In the genomic region with DNA sequence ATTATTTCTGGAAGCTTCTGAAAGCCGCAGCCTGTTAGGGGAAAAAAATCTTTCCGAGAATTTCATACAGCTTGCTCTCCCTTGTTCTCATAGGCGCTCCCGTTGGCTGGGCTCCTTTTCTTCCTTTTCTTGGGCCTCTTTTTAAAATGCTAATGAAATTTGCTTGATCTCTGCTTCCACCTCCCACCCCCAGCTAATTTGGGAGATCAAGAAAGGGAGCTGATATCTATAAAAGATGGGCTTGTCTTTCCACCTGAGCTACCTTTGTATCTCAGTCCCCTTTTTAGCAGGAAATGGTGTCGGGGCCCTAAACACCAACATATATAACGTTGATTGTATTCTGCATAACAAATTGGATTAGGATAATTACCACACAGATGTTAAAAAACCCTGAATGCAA, we compare ENCODE assay signal across 8 mouse cellular contexts.
DNase-seq lines count a peak whose midpoint lies in the region; ATAC-seq lines count a peak whose summit lies in the region.

No protein-coding gene starts in this region.

- peak overlapping the region; percentile 37; the same call in 1 of the 2 replicates for H3K27ac ChIP-seq in lung, embryonic 16.5 days (ENCODE audit: low read length)
- H3K27ac ChIP-seq in forebrain, embryonic 14.5 days (ENCODE audit: low read depth, low read length): peak overlapping the region; percentile 86
- H3K27ac ChIP-seq in liver, embryonic 12.5 days: no peak overlapping the region
- H3K27ac ChIP-seq in stomach, embryonic 15.5 days: no peak overlapping the region

- H3K9me3 ChIP-seq in lung, embryonic 16.5 days (ENCODE audit: control insufficient read depth, low read length): no peaks in the 10 kb centered on the region
- H3K9me3 ChIP-seq in forebrain, embryonic 14.5 days (replicated peaks; ENCODE audit: control insufficient read depth, low read length): no peaks in the 10 kb centered on the region
- no peaks in the 10 kb centered on the region for H3K9me3 ChIP-seq in liver, embryonic 12.5 days (replicated peaks)
- no peaks in the 10 kb centered on the region for H3K9me3 ChIP-seq in stomach, embryonic 15.5 days

- H3K27me3 ChIP-seq in lung, embryonic 16.5 days (ENCODE audit: control insufficient read depth, insufficient read depth, low read depth, low read length): no peaks in the 10 kb centered on the region
- H3K27me3 ChIP-seq in forebrain, embryonic 14.5 days (replicated peaks; ENCODE audit: control insufficient read depth, insufficient read depth, low read length): no peaks in the 10 kb centered on the region
- peaks cover 10% of the 10 kb centered on the region for H3K27me3 ChIP-seq in liver, embryonic 12.5 days (replicated peaks)
- H3K27me3 ChIP-seq in stomach, embryonic 15.5 days (replicated peaks): no peaks in the 10 kb centered on the region

- H3K36me3 ChIP-seq in lung, embryonic 16.5 days (ENCODE audit: control insufficient read depth, insufficient read depth, low read length): no peaks in the 10 kb centered on the region
- H3K36me3 ChIP-seq in forebrain, embryonic 14.5 days (ENCODE audit: control insufficient read depth, insufficient read depth, low read length): no peaks in the 10 kb centered on the region
- no peaks in the 10 kb centered on the region for H3K36me3 ChIP-seq in liver, embryonic 12.5 days
- H3K36me3 ChIP-seq in stomach, embryonic 15.5 days: no peaks in the 10 kb centered on the region

- H3K9ac ChIP-seq in lung, embryonic 16.5 days (ENCODE audit: low read length): no peak overlapping the region
- H3K9ac ChIP-seq in forebrain, embryonic 14.5 days (ENCODE audit: low read length): no peak overlapping the region
- H3K9ac ChIP-seq in liver, embryonic 12.5 days: no peak overlapping the region
- no peak overlapping the region for H3K9ac ChIP-seq in stomach, embryonic 15.5 days

- H3K4me1 ChIP-seq in lung, embryonic 16.5 days (replicated peaks; ENCODE audit: control insufficient read depth, insufficient read depth, low read length): no peaks in the 10 kb centered on the region
- H3K4me1 ChIP-seq in forebrain, embryonic 14.5 days (ENCODE audit: control insufficient read depth, insufficient read depth, low read length): no peaks in the 10 kb centered on the region; the same call in 1 of the 2 replicates
- no peaks in the 10 kb centered on the region for H3K4me1 ChIP-seq in liver, embryonic 12.5 days
- no peaks in the 10 kb centered on the region for H3K4me1 ChIP-seq in stomach, embryonic 15.5 days

- WGBS in lung, embryonic 16.5 days: 34% methylated on average over 6 of the region's 6 CpGs
- 37% methylated on average over 6 of the region's 6 CpGs for WGBS in forebrain, embryonic 14.5 days
- WGBS in liver, embryonic 12.5 days (ENCODE audit: insufficient replicate concordance): 42% methylated on average over 6 of the region's 6 CpGs
- 43% methylated on average over 6 of the region's 6 CpGs for WGBS in stomach, embryonic 15.5 days

- H3K4me2 ChIP-seq in lung, embryonic 16.5 days (ENCODE audit: low read depth, low read length): peak overlapping the region; percentile 52
- peak overlapping the region; percentile 45 for H3K4me2 ChIP-seq in forebrain, embryonic 14.5 days (ENCODE audit: low read length)
- peak overlapping the region; percentile 44 for H3K4me2 ChIP-seq in liver, embryonic 12.5 days
- H3K4me2 ChIP-seq in stomach, embryonic 15.5 days: peak overlapping the region; percentile 40; the same call in 1 of the 2 replicates

- no peak for ATAC-seq in lung, embryonic 16.5 days (ENCODE audit: low read depth)
- ATAC-seq in forebrain, embryonic 14.5 days: peak; percentile 42
- no peak for ATAC-seq in liver, embryonic 12.5 days
- no peak for ATAC-seq in stomach, embryonic 15.5 days (ENCODE audit: insufficient read depth, low FRiP score, low read depth)
- no peak for ATAC-seq in erythroblast, adult 5-6 weeks (replicated peaks; ENCODE audit: low FRiP score, poor library complexity, severe bottlenecking)

- no peak for DNase-seq in lung, adult 18-20 months
- DNase-seq in forebrain, embryonic 14.5 days (ENCODE audit: low spot score): peak; percentile 75
- DNase-seq in ovary, adult 18-20 months (ENCODE audit: low spot score): no peak
- no peak for DNase-seq in urinary bladder, postnatal 14 days (ENCODE audit: low spot score)

- no peak overlapping the region for H3K4me3 ChIP-seq in lung, embryonic 16.5 days (ENCODE audit: low read length)
- no peak overlapping the region for H3K4me3 ChIP-seq in forebrain, embryonic 14.5 days (ENCODE audit: low read depth, low read length)
- no peak overlapping the region for H3K4me3 ChIP-seq in liver, embryonic 12.5 days
- H3K4me3 ChIP-seq in stomach, embryonic 15.5 days (replicated peaks): no peak overlapping the region; the same call in 1 of the 2 replicates

Comparison
In these comparisons a context has a peak if more than half of its experiments do, and no peak if none do; other contexts are left out.
1. H3K27ac ChIP-seq: peak in lung, embryonic 16.5 days (single experiment) and forebrain, embryonic 14.5 days (single experiment); none in liver, embryonic 12.5 days (single experiment) and stomach, embryonic 15.5 days (single experiment).
2. Peak in every context shown above with its lines, with median percentiles within 50 percentile points of each other: H3K4me2 ChIP-seq.